Mouse (Mus musculus) liver, embryonic 14.5 days (tissue): ENCODE data around the gene Dnajc6.
A peak's percentile ranks its signal among the peaks of the same experiment; 100 is the strongest.

Source experiments
- CTCF ChIP-seq: IDR thresholded peaks from 2 replicates; pipeline ENCODE4 v1.5.1; 2016; ENCODE audit warnings: antibody characterized with exemption, low read depth, control low read depth
- EP300 ChIP-seq: IDR thresholded peaks from 2 replicates; pipeline ENCODE4 v1.6.1; 2016; ENCODE audit warnings: antibody characterized with exemption, low read depth

DNA sequence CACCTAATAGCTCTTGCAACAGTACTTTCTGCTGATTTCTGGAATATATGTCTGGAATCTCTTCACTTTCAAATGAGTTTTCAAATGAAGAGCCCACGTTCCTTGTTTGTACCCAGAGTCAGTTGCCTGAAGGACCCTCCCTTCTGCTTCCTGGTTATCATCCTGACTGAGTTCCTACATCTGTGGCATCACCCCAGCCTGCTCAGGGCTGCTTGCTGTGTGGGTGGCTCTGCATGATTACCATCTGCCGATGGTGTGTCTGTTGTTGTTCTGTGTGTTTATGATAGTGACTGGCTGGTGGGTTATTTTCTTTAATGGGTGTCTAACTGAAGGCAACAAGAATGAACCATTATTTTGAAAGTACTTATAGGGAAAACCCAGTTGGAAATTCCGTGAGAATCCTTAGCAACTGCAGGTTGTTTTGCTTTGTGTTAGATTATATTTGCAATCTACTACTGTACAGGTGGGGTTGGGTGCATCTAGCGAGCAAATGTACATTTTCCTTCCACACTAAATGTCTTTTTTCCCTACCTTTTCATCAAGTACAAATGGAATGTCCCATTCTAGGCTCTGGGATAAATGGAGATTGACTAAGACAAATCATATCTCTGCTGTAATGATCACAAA lies 158.5 kb downstream of the Dnajc6 start:
- TF ChIP-seq CTCF, result no peak
- TF ChIP-seq EP300, result peak; percentile 96
